ENCODE assay signal across 20 mouse cellular contexts in the genomic region with DNA sequence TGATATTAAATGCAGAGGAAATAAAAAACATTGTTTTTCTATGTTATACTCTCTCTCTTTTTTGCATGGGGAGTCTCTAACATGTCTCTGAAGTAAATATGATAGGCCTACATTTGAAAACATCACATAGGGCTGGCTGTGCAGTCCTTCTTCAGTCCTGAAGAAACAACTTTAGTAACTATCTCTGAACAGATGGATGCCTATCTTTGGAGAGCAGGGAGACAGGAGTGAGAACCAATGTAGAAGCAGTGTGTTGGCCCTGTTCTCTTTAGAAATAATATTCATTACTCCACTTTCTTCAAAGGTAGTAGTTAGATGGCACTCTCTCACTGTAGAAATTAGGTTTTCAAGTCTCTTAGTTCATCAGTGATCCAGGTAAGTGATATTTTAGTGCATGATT.
A peak's percentile ranks its signal among the peaks of the same experiment; 100 is the strongest.
DNase-seq lines count a peak whose midpoint lies in the region; TF ChIP-seq lines count a peak whose summit lies in the region.
"Had no signal": no experiment of that assay in that cellular context is flagged by ENCODE, and none has a peak within 500 bp of the region (broad histone marks: within the 10 kb centered on the region; RNA-seq: fewer than 3 reads in every experiment).

No protein-coding gene starts in this region.

- peak overlapping the region; percentile 40; the same call in 1 of the 2 replicates for H3K27ac ChIP-seq in left cerebral cortex, adult 2 months
- H3K27ac ChIP-seq: embryonic facial prominence, embryonic 13.5 days; embryonic facial prominence, embryonic 15.5 days; forebrain, embryonic 10.5 days; forebrain, embryonic 12.5 days had no signal

- DNase-seq in left cerebral cortex, adult 2 months (ENCODE audit: extremely low spot score in 1 of 2, low spot score in 2 of 2) = no peak
- no peak for DNase-seq in left cerebral cortex, adult 11 months (ENCODE audit: low spot score)
- DNase-seq in brain, adult 2 months (ENCODE audit: low read depth, low spot score) = peak; percentile 44
- DNase-seq in telencephalon, adult 2 months (ENCODE audit: low read depth, low spot score) = peak; percentile 43
- no peak for DNase-seq in adrenal gland, postnatal 4 days (ENCODE audit: low spot score in 2 of 2)
- DNase-seq: adrenal gland, adult 2 months; adrenal gland, postnatal 10 days; adrenal gland, postnatal 25 days; cerebellum, adult 11 months; cerebellum, adult 18-20 months; cerebellum, adult 8-10 months; cerebellum, adult 9-11 months; cerebellum, postnatal 14 days; cerebellum, postnatal 36 days; embryo, embryonic 11 days had no signal

- no peak overlapping the region for H3K4me3 ChIP-seq in left cerebral cortex, adult 2 months
- H3K4me3 ChIP-seq: embryonic facial prominence, embryonic 13.5 days; embryonic facial prominence, embryonic 15.5 days; erythroblast, embryonic 14.5 days; forebrain, embryonic 10.5 days; forebrain, embryonic 12.5 days had no signal

- intact Hi-C loops in left cerebral cortex, adult 2 months (cut with DNase I) = loop anchor here (10.0 kb wide), 1 partner anchor 130 kb away; no protein-coding TSS in a partner anchor

- no peak for TF ChIP-seq CTCF in left cerebral cortex, adult 2 months (IDR thresholded peaks at IDR 0.05)

Comparison
In these comparisons a context has a peak if more than half of its experiments do, and no peak if none do; other contexts are left out.
1. DNase-seq: peak in brain, adult 2 months (single experiment) and telencephalon, adult 2 months (single experiment); none in left cerebral cortex, adult 2 months (0 of 2), left cerebral cortex, adult 11 months (single experiment) and adrenal gland, postnatal 4 days (0 of 2).